Mouse (Mus musculus) intestine, embryonic 14.5 days (tissue): ENCODE data around the gene Spg7. TPM values are rescaled to one million over a fixed set of nuclear protein-coding genes. Genes with fewer than 3 reads are reported as not detected.
"Not testable (repeated sequence)": the region's sequence is repeated elsewhere in the genome, so short reads cannot be mapped to it uniquely, and the experiment has no call there.

Experiments used
- ATAC-seq: fragments of 200-750 bp; cut with Nextera tagmentation; replicated peaks from 2 replicates; pipeline ENCODE4 v1.8.0; 2017; ENCODE audit warnings: low read depth, moderate number of reproducible peaks, moderate TSS enrichment, moderate library complexity; ENCODE audit not compliant: low FRiP score, low TSS enrichment
- DNase-seq: peaks from one replicate; pipeline ENCODE4 v3.0.0-alpha.2; 2018; ENCODE audit warnings: low spot score
- H3K27ac ChIP-seq: fragments of 300-500 bp; sonication (generic); 2 replicates; pipeline ENCODE4 v1.5.1; 2014; ENCODE audit warnings: low read depth, mild to moderate bottlenecking, control low read depth
- H3K27me3 ChIP-seq: fragments of 300-500 bp; sonication (generic); replicated peaks from 2 replicates; pipeline ENCODE4 v1.6.1; 2014; ENCODE audit warnings: low read length, control low read depth; ENCODE audit not compliant: control insufficient read depth, insufficient read depth
- H3K36me3 ChIP-seq: fragments of 300-500 bp; sonication (generic); 2 replicates; pipeline ENCODE4 v1.6.1; 2014; ENCODE audit warnings: low read length, control low read depth; ENCODE audit not compliant: control insufficient read depth, insufficient read depth
- H3K4me1 ChIP-seq: fragments of 300-500 bp; sonication (generic); replicated peaks from 2 replicates; pipeline ENCODE4 v1.6.1; 2014; ENCODE audit warnings: low read length, control low read depth, mixed read lengths; ENCODE audit not compliant: control insufficient read depth, insufficient read depth
- H3K4me2 ChIP-seq: fragments of 300-500 bp; sonication (generic); 2 replicates; pipeline ENCODE4 v1.6.1; 2014; ENCODE audit warnings: low read length
- H3K4me3 ChIP-seq: fragments of 300-500 bp; sonication (generic); 2 replicates; pipeline ENCODE4 v1.5.1; 2014; ENCODE audit warnings: low read depth, low read length, control low read depth, mixed read lengths
- H3K9ac ChIP-seq: fragments of 300-500 bp; sonication (generic); 2 replicates; pipeline ENCODE4 v1.6.1; 2014; ENCODE audit warnings: mild to moderate bottlenecking, low read length
- H3K9me3 ChIP-seq: fragments of 300-500 bp; sonication (generic); 2 replicates; pipeline ENCODE4 v1.6.1; 2016; ENCODE audit warnings: low read length, control low read depth; ENCODE audit not compliant: control insufficient read depth
- WGBS: fragments of 180-500 bp; shearing (Covaris S2); extraction: QIAGEN DNeasy Blood & Tissue Kit; methylation state at CpG from one replicate; pipeline ENCODE4 v1.1.7; 2014; 5-methylcytosine and 5-hydroxymethylcytosine counted together
- polyA plus RNA-seq: library from polyadenylated mRNA; unstranded; fragments of >200 nt; fragmentation: Nextera tagmentation; extraction: Ambion mirVana; gene quantifications from 2 replicates; pipeline ENCODE4 v1.2.1, GENCODE M21; 2014

Spg7 gene
- polyA plus RNA-seq, 1 experiment from 2014 or later = 47.2 TPM

GRCm38 (mm10) chr8:123097786-123098584, 35.2 kb downstream of the Spg7 start:
- H3K9ac ChIP-seq = no peak overlapping the region
- ATAC-seq = no peak
- H3K4me3 ChIP-seq = no peak overlapping the region
- H3K4me1 ChIP-seq = no peaks in the 10 kb centered on the region
- DNase-seq = no peak
- H3K27me3 ChIP-seq = no peaks in the 10 kb centered on the region
- H3K9me3 ChIP-seq = no peaks in the 10 kb centered on the region
- 78% methylated on average over 12 of the region's 12 CpGs for WGBS
- no peak overlapping the region for H3K27ac ChIP-seq
- H3K36me3 ChIP-seq = peaks cover 41% of the 10 kb centered on the region
- H3K4me2 ChIP-seq = no peak overlapping the region

DNA sequence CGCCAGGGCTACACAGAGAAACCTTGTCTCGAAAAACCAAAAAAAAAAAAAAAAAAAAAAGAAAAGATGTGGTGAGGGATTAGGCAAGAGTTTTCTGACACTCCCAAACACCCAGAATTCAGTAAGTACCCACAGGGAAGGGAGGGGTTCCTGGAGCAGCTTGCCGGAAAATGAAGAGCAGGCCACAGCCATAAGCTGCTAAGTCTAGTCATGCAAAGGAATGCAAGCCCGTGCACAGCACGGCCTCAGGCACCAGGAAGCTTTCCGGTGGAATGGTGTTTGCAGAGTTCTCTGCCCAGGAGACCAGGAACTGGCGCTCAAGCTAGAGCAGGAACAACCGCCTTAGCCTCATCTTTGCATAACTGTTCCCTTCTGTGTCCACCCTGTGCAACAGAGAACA, 37.5 kb downstream of the Spg7 start:
- no peak overlapping the region for H3K4me2 ChIP-seq
- H3K27me3 ChIP-seq = no peaks in the 10 kb centered on the region
- H3K36me3 ChIP-seq = peaks cover 40% of the 10 kb centered on the region
- no peak overlapping the region for H3K4me3 ChIP-seq
- no peak overlapping the region for H3K27ac ChIP-seq
- DNase-seq (no peak), ATAC-seq (no peak)
- peaks cover 8% of the 10 kb centered on the region for H3K4me1 ChIP-seq
- H3K9ac ChIP-seq = no peak overlapping the region
- no peaks in the 10 kb centered on the region for H3K9me3 ChIP-seq
- 56% methylated on average over 8 of the region's 8 CpGs for WGBS

DNA sequence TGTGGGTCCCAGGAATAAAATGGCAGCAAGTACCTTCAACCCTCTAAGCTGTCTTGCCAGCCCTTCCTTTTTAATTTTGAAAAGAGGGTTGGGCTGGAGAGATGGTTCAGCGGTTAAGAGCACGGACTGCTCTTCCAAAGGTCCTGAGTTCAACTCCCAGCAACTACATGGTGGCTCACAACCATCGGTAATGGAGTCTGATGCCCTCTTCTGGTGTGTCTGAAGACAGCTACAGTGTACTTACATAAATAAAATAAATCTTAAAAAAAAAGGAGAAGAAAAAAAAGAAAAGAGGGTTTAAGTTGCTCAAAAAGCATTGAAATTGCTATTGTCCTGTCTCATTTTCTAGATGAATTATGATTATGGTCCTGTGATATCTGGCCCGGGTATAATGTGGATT, 38.5 kb downstream of the Spg7 start:
- Histone ChIP-seq H3K4me1 (peaks cover 8% of the 10 kb centered on the region), H3K27ac (no peak overlapping the region), H3K4me3 (no peak overlapping the region), H3K4me2 (peak overlapping the region; percentile 94), H3K36me3 (peaks cover 41% of the 10 kb centered on the region), H3K27me3 (no peaks in the 10 kb centered on the region), H3K9ac (peak overlapping the region; percentile 99; the same call in 1 of the 2 replicates), H3K9me3 (no peaks in the 10 kb centered on the region)
- DNase-seq (no peak), ATAC-seq (no peak)
- 74% methylated on average over 4 of the region's 4 CpGs for WGBS

- WGBS = 2% methylated on average over 53 of the region's 56 CpGs
- Histone ChIP-seq H3K36me3 (peaks cover 41% of the 10 kb centered on the region), H3K4me2 (peak within 1 kb of the TSS; percentile 94), H3K9ac (peak within 1 kb of the TSS; percentile 99), H3K27ac (peak within 1 kb of the TSS; percentile 89), H3K4me1 (peaks cover 8% of the 10 kb centered on the region), H3K4me3 (peak within 1 kb of the TSS; percentile 85), H3K27me3 (no peaks in the 10 kb centered on the region), H3K9me3 (no peaks in the 10 kb centered on the region)
- DNase-seq (peak; percentile 99), ATAC-seq (peak; percentile 92)
These were observed 39.3 kb downstream of the Spg7 start, which contains the start of gene Rpl13 for GRCm38 (mm10) chr8:123101735-123102685. Gene Rpl13 (plus strand): TSS chr8:123102350.

DNA sequence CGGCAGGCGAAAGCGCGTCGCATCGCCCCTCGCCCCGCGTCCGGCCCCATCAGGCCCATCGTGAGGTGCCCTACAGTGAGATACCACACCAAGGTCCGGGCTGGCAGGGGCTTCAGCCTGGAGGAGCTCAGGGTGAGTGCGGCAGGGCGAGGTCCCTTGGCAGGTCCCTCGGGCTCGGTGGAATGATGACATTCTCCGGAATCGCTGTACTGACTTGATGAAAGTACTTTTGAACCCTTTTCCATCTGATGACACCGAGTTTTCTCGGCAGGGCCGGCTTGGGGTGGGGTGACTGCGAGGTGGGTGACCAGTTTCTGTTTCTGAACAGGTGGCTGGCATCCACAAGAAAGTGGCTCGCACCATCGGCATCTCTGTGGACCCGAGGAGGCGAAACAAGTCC, 40.1 kb downstream of the Spg7 start:
- H3K4me3 ChIP-seq = peak overlapping the region; percentile 85
- ATAC-seq, H3K4me1 ChIP-seq, H3K9me3 ChIP-seq, H3K27me3 ChIP-seq, DNase-seq: not testable (repeated sequence)
- WGBS = 1% methylated on average over 25 of the region's 26 CpGs
- peaks cover 36% of the 10 kb centered on the region for H3K36me3 ChIP-seq
- peak overlapping the region; percentile 91 for H3K4me2 ChIP-seq
- peak overlapping the region; percentile 99 for H3K9ac ChIP-seq
- H3K27ac ChIP-seq = peak overlapping the region; percentile 89

GRCm38 (mm10) chr8:123103285-123103684, 40.5 kb downstream of the Spg7 start:
- H3K4me1 ChIP-seq = peaks cover 8% of the 10 kb centered on the region
- peak overlapping the region; percentile 89; the same call in 1 of the 2 replicates for H3K27ac ChIP-seq
- H3K27me3 ChIP-seq = no peaks in the 10 kb centered on the region
- DNase-seq = no peak
- ATAC-seq = no peak
- H3K9ac ChIP-seq = peak overlapping the region; percentile 99
- H3K4me3 ChIP-seq = peak overlapping the region; percentile 85
- no peaks in the 10 kb centered on the region for H3K9me3 ChIP-seq
- peaks cover 32% of the 10 kb centered on the region for H3K36me3 ChIP-seq
- 17% methylated on average over 14 of the region's 15 CpGs for WGBS
- H3K4me2 ChIP-seq = peak overlapping the region; percentile 91

- H3K27ac ChIP-seq = peak overlapping the region; percentile 89; the same call in 1 of the 2 replicates
- H3K9ac ChIP-seq = peak overlapping the region; percentile 99
These were observed 41.5 kb downstream of the Spg7 start for GRCm38 (mm10) chr8:123104046-123104767.

More at GRCm38 (mm10) chr8:123104046-123104767, 41.5 kb downstream of the Spg7 start:
- H3K4me1 ChIP-seq = peaks cover 8% of the 10 kb centered on the region
- DNase-seq (no peak), ATAC-seq (no peak)
- H3K27me3 ChIP-seq = no peaks in the 10 kb centered on the region
- peak overlapping the region; percentile 91 for H3K4me2 ChIP-seq
- H3K9me3 ChIP-seq = no peaks in the 10 kb centered on the region
- H3K4me3 ChIP-seq = peak overlapping the region; percentile 85; the same call in 1 of the 2 replicates
- WGBS = 85% methylated on average over 6 of the region's 6 CpGs
- H3K36me3 ChIP-seq = peaks cover 28% of the 10 kb centered on the region
